Mouse (Mus musculus): ENCODE results near the gene Dnase1l3.

GRCm38 (mm10) chr14:7952610-7953254, 41.6 kb downstream of the Dnase1l3 start:
- no peak for TF ChIP-seq CTCF (IDR thresholded peaks at IDR 0.05; ENCODE audit: low read depth, low read length)
- no peak for TF ChIP-seq POLR2A (IDR thresholded peaks at IDR 0.05; ENCODE audit: extremely low read depth, insufficient read depth, low read length)

All from liver, adult 2 months (tissue).